Mouse (Mus musculus) liver, postnatal 0 days (tissue): ENCODE results near the gene Npas4. TPM values are rescaled to one million over a fixed set of nuclear protein-coding genes. Genes with fewer than 3 reads are reported as not detected.

Experiments used
- ATAC-seq: fragments of 200-750 bp; cut with Nextera tagmentation; 2 replicates; pipeline ENCODE4 v1.8.0; 2017; ENCODE audit warnings: mild to moderate bottlenecking, moderate library complexity
- DNase-seq: peaks from one replicate; pipeline ENCODE4 v3.0.0-alpha.2; 2016
- H3K27ac ChIP-seq: fragments of 300-500 bp; sonication (generic); 2 replicates; pipeline ENCODE4 v1.5.1; 2014; ENCODE audit warnings: antibody characterized with exemption, moderate library complexity, mild to moderate bottlenecking, low read depth
- H3K27me3 ChIP-seq: fragments of 300-500 bp; sonication (generic); 2 replicates; pipeline ENCODE4 v1.6.1; 2014; ENCODE audit warnings: low read length, control low read depth, mixed read lengths; ENCODE audit not compliant: insufficient read depth
- H3K36me3 ChIP-seq: fragments of 300-500 bp; sonication (generic); replicated peaks from 2 replicates; pipeline ENCODE4 v1.6.1; 2014; ENCODE audit warnings: mild to moderate bottlenecking, control low read depth, low read length, moderate library complexity, mixed read lengths; ENCODE audit not compliant: insufficient read depth
- H3K4me1 ChIP-seq: fragments of 300-500 bp; sonication (generic); 2 replicates; pipeline ENCODE4 v1.6.1; 2014; ENCODE audit warnings: antibody characterized with exemption, mild to moderate bottlenecking, control low read depth; ENCODE audit not compliant: insufficient read depth
- H3K4me2 ChIP-seq: fragments of 300-500 bp; sonication (generic); 2 replicates; pipeline ENCODE4 v1.6.1; 2014; ENCODE audit warnings: low read depth, mild to moderate bottlenecking, low read length, moderate library complexity, mixed read lengths
- H3K4me3 ChIP-seq: fragments of 300-500 bp; sonication (generic); 2 replicates; pipeline ENCODE4 v1.5.1; 2014; ENCODE audit warnings: low read depth, low read length
- H3K9ac ChIP-seq: fragments of 300-500 bp; sonication (generic); replicated peaks from 2 replicates; pipeline ENCODE4 v1.6.1; 2014; ENCODE audit warnings: mild to moderate bottlenecking, moderate library complexity
- H3K9me3 ChIP-seq: fragments of 300-500 bp; sonication (generic); 2 replicates; pipeline ENCODE4 v1.6.1; 2016; ENCODE audit warnings: mild to moderate bottlenecking, control low read depth, low read length, mixed read lengths
- CTCF ChIP-seq: sonication (generic); IDR thresholded peaks from 2 replicates; pipeline ENCODE4 v1.5.1; 2016; ENCODE audit warnings: antibody characterized with exemption, low read depth
- EP300 ChIP-seq: IDR thresholded peaks from 2 replicates; pipeline ENCODE4 v1.6.1; 2016; ENCODE audit warnings: antibody characterized with exemption, low read depth, mild to moderate bottlenecking
- WGBS: fragments of 180-500 bp; shearing (Covaris S2); extraction: QIAGEN DNeasy Blood & Tissue Kit; methylation state at CpG from one replicate; pipeline ENCODE4 v1.1.7; 2014; ENCODE audit not compliant: insufficient replicate concordance; 5-methylcytosine and 5-hydroxymethylcytosine counted together
- polyA plus RNA-seq: library from polyadenylated mRNA; unstranded; fragments of >200 nt; fragmentation: Nextera tagmentation; extraction: Ambion mirVana; gene quantifications from 2 replicates; pipeline ENCODE4 v1.2.1, GENCODE M21; 2015

The Npas4 gene
- polyA plus RNA-seq, result not detected in 2 replicates

- Histone ChIP-seq H3K9ac (no peak within 1 kb of the TSS), H3K27ac (no peak within 1 kb of the TSS), H3K27me3 (peaks cover 39% of the 10 kb centered on the region), H3K9me3 (no peaks in the 10 kb centered on the region), H3K4me1 (no peaks in the 10 kb centered on the region), H3K4me3 (no peak within 1 kb of the TSS), H3K36me3 (no peaks in the 10 kb centered on the region), H3K4me2 (no peak within 1 kb of the TSS)
- WGBS, result 13% methylated on average over 4 of the region's 4 CpGs
- no peak for DNase-seq
- ATAC-seq, result no peak
- no peak for TF ChIP-seq CTCF
- TF ChIP-seq EP300, result no peak
Measured at GRCm38 (mm10) chr19:4990256-4990625, at the start of gene Npas4. Npas4 (minus strand) TSS chr19:4990316.

DNA sequence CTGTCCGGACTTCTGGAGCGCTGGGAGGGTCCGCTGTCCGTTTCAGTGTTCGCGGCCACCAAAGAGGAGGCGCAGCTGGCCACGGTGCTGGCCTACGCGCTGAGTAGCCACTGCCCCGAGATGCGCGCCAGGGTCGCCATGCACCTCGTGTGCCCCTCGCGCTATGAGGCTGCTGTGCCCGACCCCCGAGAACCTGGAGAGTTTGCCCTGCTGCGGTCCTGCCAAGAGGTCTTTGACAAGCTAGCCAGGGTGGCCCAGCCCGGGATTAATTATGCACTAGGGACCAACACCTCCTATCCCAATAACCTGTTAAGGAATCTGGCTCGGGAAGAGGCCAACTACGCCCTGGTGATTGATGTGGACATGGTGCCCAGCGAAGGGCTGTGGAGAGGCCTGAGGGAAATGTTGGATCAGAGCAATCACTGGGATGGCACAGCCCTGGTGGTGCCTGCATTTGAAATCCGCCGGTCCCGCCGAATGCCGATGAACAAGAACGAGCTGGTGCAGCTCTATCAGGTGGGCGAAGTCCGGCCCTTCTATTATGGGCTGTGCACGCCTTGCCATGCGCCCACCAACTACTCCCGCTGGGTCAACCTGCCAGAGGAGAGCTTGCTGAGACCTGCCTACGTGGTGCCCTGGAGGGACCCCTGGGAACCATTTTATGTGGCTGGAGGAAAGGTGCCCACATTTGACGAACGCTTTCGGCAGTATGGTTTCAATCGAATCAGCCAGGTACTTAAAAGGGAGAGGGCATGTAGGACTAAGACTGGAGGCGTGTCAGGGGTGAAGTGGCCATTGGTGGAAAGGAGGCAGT lies 49.4 kb upstream of the Npas4 start:
- Histone ChIP-seq H3K27me3 (0 out of 2 replicates have a peak, but pooled peaks cover 4% of the 10 kb centered on the region), H3K4me1 (peaks cover 23% of the 10 kb centered on the region), H3K9me3 (no peaks in the 10 kb centered on the region), H3K4me2 (peak overlapping the region; percentile 100), H3K4me3 (peak overlapping the region; percentile 70), H3K9ac (peak overlapping the region; percentile 80), H3K27ac (no peak overlapping the region), H3K36me3 (peaks cover 3% of the 10 kb centered on the region; the same call in 1 of the 2 replicates)
- TF ChIP-seq EP300, result no peak
- no peak for TF ChIP-seq CTCF
- 0 out of 2 replicates have a peak, but pooled peaks have one; percentile 14 for ATAC-seq
- 21% methylated on average over 41 of the region's 41 CpGs for WGBS
- DNase-seq, result no peak

GRCm38 (mm10) chr19:5038709-5039156 lies 48.6 kb upstream of the Npas4 start, which contains the start of the genes B4gat1 and AC124502.3:
B4gat1 (plus strand) TSS chr19:5038826.
AC124502.3 (plus strand) TSS chr19:5038891.
- Histone ChIP-seq H3K27ac (no peak within 1 kb of the TSS), H3K27me3 (0 out of 2 replicates have a peak, but pooled peaks cover 4% of the 10 kb centered on the region), H3K9me3 (no peaks in the 10 kb centered on the region), H3K4me1 (peaks cover 23% of the 10 kb centered on the region), H3K9ac (peak within 1 kb of the TSS; percentile 80), H3K4me3 (peak within 1 kb of the TSS; percentile 70), H3K36me3 (no peaks in the 10 kb centered on the region), H3K4me2 (peak within 1 kb of the TSS; percentile 100)
- TF ChIP-seq CTCF (peak; percentile 64), EP300 (no peak)
- WGBS, result under 1% methylated on average over 41 of the region's 44 CpGs
- peak; percentile 81 for ATAC-seq
- DNase-seq, result peak; percentile 88

GRCm38 (mm10) chr19:5037678-5038571 lies 47.8 kb upstream of the Npas4 start:
- Histone ChIP-seq H3K4me3 (peak overlapping the region; percentile 70), H3K4me1 (peaks cover 23% of the 10 kb centered on the region), H3K9me3 (no peaks in the 10 kb centered on the region), H3K27ac (no peak overlapping the region), H3K4me2 (peak overlapping the region; percentile 100), H3K36me3 (no peaks in the 10 kb centered on the region), H3K27me3 (0 out of 2 replicates have a peak, but pooled peaks cover 4% of the 10 kb centered on the region), H3K9ac (peak overlapping the region; percentile 80)
- peak; percentile 23 for ATAC-seq
- TF ChIP-seq EP300 (no peak), CTCF (no peak)
- peak; percentile 68 for DNase-seq
- 6% methylated on average over 32 of the region's 32 CpGs for WGBS

DNA sequence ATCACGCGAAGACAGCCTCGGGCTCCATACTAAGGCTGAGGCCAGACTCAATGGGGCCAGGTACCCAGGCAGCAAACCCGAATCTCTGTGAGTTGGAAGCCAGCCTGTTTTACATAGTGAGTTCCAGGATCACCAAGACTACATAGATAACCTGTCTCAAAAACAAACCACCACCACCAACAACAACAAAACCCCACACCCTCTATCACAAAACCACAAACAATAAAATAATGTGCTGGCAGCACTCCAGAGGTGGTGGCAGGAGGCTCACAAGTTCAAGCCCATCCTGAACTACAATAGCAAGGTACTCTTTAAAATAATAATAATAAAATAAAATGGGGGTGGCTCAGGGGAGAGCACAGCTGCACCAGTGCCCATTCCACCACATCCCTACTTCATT lies 46.5 kb upstream of the Npas4 start:
- Histone ChIP-seq H3K4me1 (peaks cover 17% of the 10 kb centered on the region), H3K27me3 (0 out of 2 replicates have a peak, but pooled peaks cover 4% of the 10 kb centered on the region), H3K4me2 (no peak overlapping the region), H3K9ac (no peak overlapping the region), H3K9me3 (no peaks in the 10 kb centered on the region), H3K4me3 (no peak overlapping the region), H3K27ac (no peak overlapping the region), H3K36me3 (no peaks in the 10 kb centered on the region)
- ATAC-seq (no peak), DNase-seq (no peak)
- WGBS, result 78% methylated on average over 4 of the region's 4 CpGs
- TF ChIP-seq CTCF (no peak), EP300 (no peak)
